In the genomic region with DNA sequence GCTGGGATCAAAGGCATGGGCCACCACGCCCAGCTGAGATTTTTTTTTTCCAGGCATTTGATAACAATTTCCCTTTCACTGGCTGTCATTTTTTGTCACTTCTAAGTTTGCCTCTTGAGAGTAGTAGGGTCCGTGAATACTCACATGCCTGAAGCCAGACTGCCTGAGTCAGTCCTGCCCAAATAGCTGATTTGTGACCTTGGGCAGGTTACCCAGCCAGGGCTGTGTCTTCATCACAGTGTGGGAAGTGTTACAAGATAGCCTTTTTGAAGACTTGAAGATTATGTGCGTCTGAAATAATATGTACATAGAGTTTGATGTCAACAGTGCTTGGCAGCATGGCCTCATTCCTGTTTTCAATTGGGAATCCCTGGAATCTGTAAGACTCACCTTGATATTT, we compare ENCODE assay signal across 10 mouse cellular contexts.
"Had no signal": no experiment of that assay in that cellular context is flagged by ENCODE, and none has a peak within 500 bp of the region (broad histone marks: within the 10 kb centered on the region; RNA-seq: fewer than 3 reads in every experiment).

No protein-coding gene starts in this region.

- H3K27ac ChIP-seq: limb, embryonic 15.5 days; liver, embryonic 14.5 days; midbrain, embryonic 12.5 days had no signal

- H3K27me3 ChIP-seq: limb, embryonic 15.5 days; midbrain, embryonic 12.5 days had no signal

- H3K9ac ChIP-seq: limb, embryonic 15.5 days; liver, embryonic 14.5 days; midbrain, embryonic 12.5 days had no signal

- H3K9me3 ChIP-seq: limb, embryonic 15.5 days; midbrain, embryonic 12.5 days had no signal

- H3K4me2 ChIP-seq: limb, embryonic 15.5 days; midbrain, embryonic 12.5 days had no signal

- DNase-seq: kidney, postnatal 36 days; layer of hippocampus, adult 9-11 months; layer of hippocampus, postnatal 36 days; lung, adult 18-20 months; right cerebral cortex, postnatal 25 days; thymus, adult 18-20 months; thymus, postnatal 14 days had no signal

- H3K4me3 ChIP-seq: limb, embryonic 15.5 days; midbrain, embryonic 12.5 days had no signal
